Mouse (Mus musculus): ENCODE measurements around the gene Eri3.

- TF ChIP-seq CTCF (IDR thresholded peaks at IDR 0.05; ENCODE audit: control insufficient read depth, insufficient read depth, insufficient read length) (no peak), MAX (IDR thresholded peaks at IDR 0.05) (no peak), USF1 (IDR thresholded peaks at IDR 0.05; ENCODE audit: low read depth) (no peak), MYOG (IDR thresholded peaks at IDR 0.05; ENCODE audit: control insufficient read depth, extremely low read depth, insufficient read length) (no peak), FOSL1 (IDR thresholded peaks at IDR 0.05; ENCODE audit: insufficient read depth, low read length, poor library complexity, severe bottlenecking) (no peak), MYOD1 (IDR thresholded peaks at IDR 0.05; ENCODE audit: control insufficient read depth, insufficient read length, low read depth) (no peak)
Measured at GRCm38 (mm10) chr4:117521350-117521749, 28.8 kb upstream of the Eri3 start.

All from C2C12 (cell line).